Mouse (Mus musculus): ENCODE measurements around the gene Tnfrsf1a. TPM values are rescaled to one million over a fixed set of nuclear protein-coding genes. Genes with fewer than 3 reads are reported as not detected.
A peak's percentile ranks its signal among the peaks of the same experiment; 100 is the strongest.

Tnfrsf1a gene
- polyA plus RNA-seq, 1 experiment from 2014 or later = 24.0 TPM

GRCm38 (mm10) chr6:125319919-125320296 lies 29.3 kb upstream of the Tnfrsf1a start:
- Histone ChIP-seq H3K27me3 (ENCODE audit: control insufficient read depth, insufficient read depth, low read length) (peaks cover 15% of the 10 kb centered on the region), H3K4me3 (ENCODE audit: low read depth, low read length) (no peak overlapping the region), H3K4me1 (replicated peaks; ENCODE audit: control insufficient read depth, insufficient read depth, low read length) (0 out of 2 replicates have a peak, but pooled peaks cover 2% of the 10 kb centered on the region), H3K9me3 (ENCODE audit: control insufficient read depth, low read length) (no peaks in the 10 kb centered on the region), H3K36me3 (ENCODE audit: control insufficient read depth, insufficient read depth, low read length) (no peaks in the 10 kb centered on the region), H3K9ac (ENCODE audit: low read length) (no peak overlapping the region), H3K4me2 (ENCODE audit: low read depth, low read length, severe bottlenecking) (no peak overlapping the region), H3K27ac (ENCODE audit: low read depth, low read length) (no peak overlapping the region)
- DNase-seq (ENCODE audit: low spot score) = no peak
- ATAC-seq (replicated peaks; ENCODE audit: low FRiP score) = no peak

DNA sequence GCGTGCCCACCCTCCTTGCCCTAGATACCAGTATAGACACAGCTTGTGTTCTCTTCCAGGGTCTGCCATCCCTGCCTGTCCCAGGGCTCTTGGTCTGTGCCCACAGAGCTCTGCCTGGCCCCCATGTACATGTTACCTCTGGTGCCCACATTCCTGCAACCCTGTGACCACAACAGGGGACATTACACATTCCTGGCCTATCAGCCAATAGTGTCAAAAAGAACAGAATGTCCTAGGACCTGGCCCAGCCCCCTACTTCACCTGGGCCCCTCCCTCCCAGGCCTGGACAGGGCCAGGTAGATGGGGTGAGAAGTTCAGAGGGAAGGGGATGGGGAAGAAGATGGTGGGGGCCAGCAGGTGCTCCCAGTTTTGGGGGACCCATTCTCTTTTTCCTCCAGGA lies 28.8 kb upstream of the Tnfrsf1a start, which contains the start of gene Scnn1a:
Gene Scnn1a (plus strand): TSS at position 337 of the 400 bp plus-strand sequence.
- Histone ChIP-seq H3K9me3 (ENCODE audit: control insufficient read depth, low read length) (no peaks in the 10 kb centered on the region), H3K4me2 (ENCODE audit: low read depth, low read length, severe bottlenecking) (no peak within 1 kb of the TSS), H3K4me1 (replicated peaks; ENCODE audit: control insufficient read depth, insufficient read depth, low read length) (0 out of 2 replicates have a peak, but pooled peaks cover 2% of the 10 kb centered on the region), H3K27me3 (ENCODE audit: control insufficient read depth, insufficient read depth, low read length) (peaks cover 15% of the 10 kb centered on the region), H3K27ac (ENCODE audit: low read depth, low read length) (no peak within 1 kb of the TSS), H3K36me3 (ENCODE audit: control insufficient read depth, insufficient read depth, low read length) (no peaks in the 10 kb centered on the region), H3K9ac (ENCODE audit: low read length) (no peak within 1 kb of the TSS), H3K4me3 (ENCODE audit: low read depth, low read length) (no peak within 1 kb of the TSS)
- DNase-seq (ENCODE audit: low spot score) = no peak
- 74% methylated on average over 1 of the region's 1 CpGs for WGBS
- no peak for ATAC-seq (replicated peaks; ENCODE audit: low FRiP score)

DNA sequence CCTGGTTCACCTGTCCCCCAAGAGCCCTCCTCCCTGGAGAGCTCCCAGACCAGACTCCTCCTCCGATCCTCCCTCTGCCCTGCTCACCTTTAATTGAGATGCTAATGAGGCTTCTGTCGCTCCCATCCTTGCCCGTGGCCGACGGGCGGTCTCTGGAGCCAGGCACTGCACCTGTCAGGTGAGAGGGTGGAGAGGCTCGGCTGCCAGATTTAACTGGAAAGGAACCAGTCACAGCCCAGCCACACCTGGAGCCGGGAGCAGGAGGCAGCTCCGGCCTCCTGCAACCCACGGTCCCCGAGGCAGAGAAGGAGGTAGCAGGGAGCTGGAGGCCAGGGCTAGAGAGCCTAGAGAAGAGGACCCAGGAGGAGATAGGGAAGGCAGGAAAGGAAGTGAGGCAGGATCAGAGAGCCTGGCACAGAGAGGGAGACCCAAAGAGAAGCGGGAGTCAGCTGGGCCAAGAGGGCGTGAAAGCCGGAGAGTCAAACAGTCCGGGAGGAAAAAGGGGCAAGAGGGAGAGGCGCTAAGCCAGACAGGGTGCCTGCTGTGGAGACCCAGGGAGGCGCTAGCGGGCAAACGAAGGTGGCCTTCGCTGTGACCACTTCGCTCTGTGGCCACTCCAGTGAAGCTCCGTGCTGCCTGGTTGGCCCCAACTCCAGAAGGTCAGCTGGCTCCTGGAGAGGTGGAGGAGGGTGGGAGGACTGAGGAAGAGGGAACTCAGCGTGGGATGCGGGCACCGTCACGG lies 27.9 kb upstream of the Tnfrsf1a start:
- H3K9me3 ChIP-seq (ENCODE audit: control insufficient read depth, low read length) = no peaks in the 10 kb centered on the region
- no peak for ATAC-seq (replicated peaks; ENCODE audit: low FRiP score)
- H3K27me3 ChIP-seq (ENCODE audit: control insufficient read depth, insufficient read depth, low read length) = peaks cover 15% of the 10 kb centered on the region
- H3K36me3 ChIP-seq (ENCODE audit: control insufficient read depth, insufficient read depth, low read length) = no peaks in the 10 kb centered on the region
- 7% methylated on average over 26 of the region's 26 CpGs for WGBS
- H3K9ac ChIP-seq (ENCODE audit: low read length) = no peak overlapping the region
- no peak overlapping the region for H3K4me2 ChIP-seq (ENCODE audit: low read depth, low read length, severe bottlenecking)
- H3K4me1 ChIP-seq (replicated peaks; ENCODE audit: control insufficient read depth, insufficient read depth, low read length) = 0 out of 2 replicates have a peak, but pooled peaks cover 2% of the 10 kb centered on the region
- H3K4me3 ChIP-seq (ENCODE audit: low read depth, low read length) = no peak overlapping the region
- H3K27ac ChIP-seq (ENCODE audit: low read depth, low read length) = no peak overlapping the region
- no peak for DNase-seq (ENCODE audit: low spot score)

DNA sequence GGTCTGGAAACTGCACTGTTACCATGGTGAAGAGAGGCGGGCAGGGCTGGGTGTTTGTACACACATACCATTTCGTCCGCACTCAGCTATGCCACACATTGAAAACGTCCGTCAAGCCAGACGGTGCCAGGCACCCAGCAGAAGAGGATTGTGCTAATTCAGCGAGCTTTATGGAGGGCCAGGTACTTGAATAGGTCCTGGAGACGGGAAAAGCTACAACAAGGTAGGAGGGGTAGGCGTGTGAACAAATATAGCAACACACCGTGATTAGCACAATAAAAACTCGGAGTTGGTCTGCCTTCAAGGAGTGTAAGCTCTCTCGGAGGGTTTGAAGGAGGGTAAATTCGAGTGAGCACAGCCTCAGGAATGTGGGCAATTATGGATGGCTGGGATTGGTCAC lies 26.4 kb upstream of the Tnfrsf1a start:
- H3K27ac ChIP-seq (ENCODE audit: low read depth, low read length) = no peak overlapping the region
- no peak overlapping the region for H3K9ac ChIP-seq (ENCODE audit: low read length)
- no peak overlapping the region for H3K4me2 ChIP-seq (ENCODE audit: low read depth, low read length, severe bottlenecking)
- H3K36me3 ChIP-seq (ENCODE audit: control insufficient read depth, insufficient read depth, low read length) = no peaks in the 10 kb centered on the region
- ATAC-seq (replicated peaks; ENCODE audit: low FRiP score) (no peak), DNase-seq (ENCODE audit: low spot score) (no peak)
- H3K4me1 ChIP-seq (replicated peaks; ENCODE audit: control insufficient read depth, insufficient read depth, low read length) = 0 out of 2 replicates have a peak, but pooled peaks cover 2% of the 10 kb centered on the region
- WGBS = 64% methylated on average over 13 of the region's 13 CpGs
- H3K9me3 ChIP-seq (ENCODE audit: control insufficient read depth, low read length) = no peaks in the 10 kb centered on the region
- H3K4me3 ChIP-seq (ENCODE audit: low read depth, low read length) = no peak overlapping the region
- peaks cover 15% of the 10 kb centered on the region for H3K27me3 ChIP-seq (ENCODE audit: control insufficient read depth, insufficient read depth, low read length)

- 63% methylated on average over 6 of the region's 6 CpGs for WGBS
- peaks cover 15% of the 10 kb centered on the region for H3K27me3 ChIP-seq (ENCODE audit: control insufficient read depth, insufficient read depth, low read length)
- 0 out of 2 replicates have a peak, but pooled peaks cover 2% of the 10 kb centered on the region for H3K4me1 ChIP-seq (replicated peaks; ENCODE audit: control insufficient read depth, insufficient read depth, low read length)
- no peaks in the 10 kb centered on the region for H3K36me3 ChIP-seq (ENCODE audit: control insufficient read depth, insufficient read depth, low read length)
- no peak for DNase-seq (ENCODE audit: low spot score)
- no peak overlapping the region for H3K4me2 ChIP-seq (ENCODE audit: low read depth, low read length, severe bottlenecking)
- H3K9me3 ChIP-seq (ENCODE audit: control insufficient read depth, low read length) = no peaks in the 10 kb centered on the region
- no peak for ATAC-seq (replicated peaks; ENCODE audit: low FRiP score)
- no peak overlapping the region for H3K27ac ChIP-seq (ENCODE audit: low read depth, low read length)
- no peak overlapping the region for H3K4me3 ChIP-seq (ENCODE audit: low read depth, low read length)
- no peak overlapping the region for H3K9ac ChIP-seq (ENCODE audit: low read length)
Observed at GRCm38 (mm10) chr6:125323547-125323946, 25.6 kb upstream of the Tnfrsf1a start.

DNA sequence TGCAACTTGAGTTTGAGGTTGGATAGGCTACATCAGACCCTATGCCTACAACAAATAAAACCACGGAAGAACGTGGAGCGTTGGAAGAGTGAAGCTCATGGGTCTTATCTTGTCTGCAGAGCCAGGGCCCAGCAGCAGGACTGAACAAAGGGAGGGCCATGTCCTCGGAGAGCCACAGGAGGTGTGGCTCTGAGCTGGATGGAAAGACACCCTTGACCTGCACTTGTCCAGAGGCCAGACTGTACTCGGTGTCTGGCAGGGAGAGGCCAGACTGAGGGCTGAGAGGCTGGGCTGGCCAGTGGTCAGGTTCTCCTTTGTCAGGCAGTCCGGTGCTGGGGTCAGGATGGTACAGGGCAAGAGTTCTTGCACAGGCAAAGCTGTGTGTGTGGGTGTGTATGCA lies 23.8 kb upstream of the Tnfrsf1a start:
- ATAC-seq (replicated peaks; ENCODE audit: low FRiP score) (no peak), DNase-seq (ENCODE audit: low spot score) (no peak)
- WGBS = 73% methylated on average over 6 of the region's 6 CpGs

DNA sequence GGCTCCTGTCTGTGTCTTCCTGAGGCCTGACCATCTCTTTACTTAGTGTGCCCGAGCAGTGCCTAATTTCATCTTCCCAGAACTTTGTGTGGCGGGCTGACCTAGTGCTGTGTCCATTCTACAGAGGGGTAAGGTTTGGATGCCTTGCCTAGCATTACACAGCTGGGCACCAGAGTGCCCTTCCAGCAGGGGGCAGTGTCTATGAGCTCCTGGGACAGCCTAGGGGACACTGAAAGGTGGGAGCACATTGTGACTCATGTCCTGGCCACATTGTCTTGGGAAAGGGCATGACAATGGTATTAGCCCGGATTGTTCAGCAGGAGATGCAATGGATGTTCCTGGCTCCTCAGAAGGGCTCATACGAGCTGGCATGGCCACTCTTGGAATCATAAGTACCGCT lies 20.9 kb upstream of the Tnfrsf1a start:
- Histone ChIP-seq H3K27ac (ENCODE audit: low read depth, low read length) (no peak overlapping the region), H3K9ac (ENCODE audit: low read length) (no peak overlapping the region), H3K9me3 (ENCODE audit: control insufficient read depth, low read length) (no peaks in the 10 kb centered on the region), H3K27me3 (ENCODE audit: control insufficient read depth, insufficient read depth, low read length) (no peaks in the 10 kb centered on the region), H3K36me3 (ENCODE audit: control insufficient read depth, insufficient read depth, low read length) (no peaks in the 10 kb centered on the region), H3K4me1 (replicated peaks; ENCODE audit: control insufficient read depth, insufficient read depth, low read length) (no peaks in the 10 kb centered on the region), H3K4me2 (ENCODE audit: low read depth, low read length, severe bottlenecking) (no peak overlapping the region), H3K4me3 (ENCODE audit: low read depth, low read length) (no peak overlapping the region)
- no peak for ATAC-seq (replicated peaks; ENCODE audit: low FRiP score)
- WGBS = 72% methylated on average over 5 of the region's 5 CpGs
- no peak for DNase-seq (ENCODE audit: low spot score)

More for the DNA sequence above, 23.8 kb upstream of the Tnfrsf1a start:
- Histone ChIP-seq H3K36me3 (ENCODE audit: control insufficient read depth, insufficient read depth, low read length) (no peaks in the 10 kb centered on the region), H3K4me3 (ENCODE audit: low read depth, low read length) (no peak overlapping the region), H3K4me1 (replicated peaks; ENCODE audit: control insufficient read depth, insufficient read depth, low read length) (0 out of 2 replicates have a peak, but pooled peaks cover 2% of the 10 kb centered on the region), H3K4me2 (ENCODE audit: low read depth, low read length, severe bottlenecking) (no peak overlapping the region), H3K9me3 (ENCODE audit: control insufficient read depth, low read length) (no peaks in the 10 kb centered on the region), H3K27me3 (ENCODE audit: control insufficient read depth, insufficient read depth, low read length) (peaks cover 10% of the 10 kb centered on the region), H3K9ac (ENCODE audit: low read length) (no peak overlapping the region), H3K27ac (ENCODE audit: low read depth, low read length) (no peak overlapping the region)

- Histone ChIP-seq H3K4me3 (ENCODE audit: low read depth, low read length) (peak overlapping the region; percentile 44), H3K4me1 (replicated peaks; ENCODE audit: control insufficient read depth, insufficient read depth, low read length) (no peaks in the 10 kb centered on the region), H3K36me3 (ENCODE audit: control insufficient read depth, insufficient read depth, low read length) (no peaks in the 10 kb centered on the region), H3K4me2 (ENCODE audit: low read depth, low read length, severe bottlenecking) (peak overlapping the region; percentile 73), H3K27me3 (ENCODE audit: control insufficient read depth, insufficient read depth, low read length) (no peaks in the 10 kb centered on the region), H3K9me3 (ENCODE audit: control insufficient read depth, low read length) (no peaks in the 10 kb centered on the region), H3K27ac (ENCODE audit: low read depth, low read length) (no peak overlapping the region), H3K9ac (ENCODE audit: low read length) (peak overlapping the region; percentile 62)
- WGBS = under 1% methylated on average over 39 of the region's 39 CpGs
- ATAC-seq (replicated peaks; ENCODE audit: low FRiP score) = peak; percentile 92
- DNase-seq (ENCODE audit: low spot score) = peak; percentile 89
Observed at GRCm38 (mm10) chr6:125330626-125331326, 18.4 kb upstream of the Tnfrsf1a start.
